Mouse (Mus musculus): ENCODE measurements around the gene Bcat1.

Gene Bcat1

DNA sequence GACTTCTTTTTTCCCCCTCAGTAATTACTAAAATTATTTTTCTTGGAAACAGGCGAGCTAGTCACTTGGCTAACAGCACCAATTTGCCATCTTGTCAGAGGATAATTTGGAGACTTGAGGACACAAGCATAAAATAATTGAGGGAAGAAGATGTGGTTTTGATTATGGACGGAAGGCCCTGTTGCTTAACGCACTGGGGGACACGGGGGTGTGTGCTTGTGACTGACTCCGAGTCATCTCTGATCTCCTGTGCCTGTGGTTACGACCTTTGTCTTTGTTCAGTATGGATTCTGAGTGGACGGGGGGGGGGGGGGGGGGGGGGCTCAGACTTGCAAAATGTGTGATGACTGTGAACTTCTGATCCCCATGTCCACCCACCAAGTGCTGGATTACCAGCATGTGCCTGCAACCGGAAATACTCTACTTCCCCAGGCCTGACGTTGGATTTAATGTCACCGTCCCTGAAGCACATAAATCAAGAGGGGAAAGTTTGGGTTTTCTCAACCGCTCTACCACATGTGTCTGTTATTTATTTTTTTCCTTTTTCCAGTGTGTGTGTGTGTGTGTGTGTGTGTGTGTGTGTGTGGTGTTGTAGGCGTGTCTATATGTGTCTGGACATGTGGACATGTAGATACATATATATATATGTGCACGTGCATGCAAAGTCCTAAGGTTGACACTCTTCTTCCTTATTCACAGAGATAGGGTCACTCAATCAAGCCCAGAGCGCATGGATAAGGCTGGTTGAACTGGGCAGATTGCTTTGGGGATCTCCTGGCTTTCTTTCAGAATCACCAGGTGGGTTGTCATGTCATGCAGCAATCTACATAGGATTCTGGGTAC lies 73.7 kb downstream of the Bcat1 start:
- DNase-seq, result no peak

- no peak for DNase-seq
Observed at GRCm38 (mm10) chr6:145001493-145001892, 74.5 kb downstream of the Bcat1 start.

DNA sequence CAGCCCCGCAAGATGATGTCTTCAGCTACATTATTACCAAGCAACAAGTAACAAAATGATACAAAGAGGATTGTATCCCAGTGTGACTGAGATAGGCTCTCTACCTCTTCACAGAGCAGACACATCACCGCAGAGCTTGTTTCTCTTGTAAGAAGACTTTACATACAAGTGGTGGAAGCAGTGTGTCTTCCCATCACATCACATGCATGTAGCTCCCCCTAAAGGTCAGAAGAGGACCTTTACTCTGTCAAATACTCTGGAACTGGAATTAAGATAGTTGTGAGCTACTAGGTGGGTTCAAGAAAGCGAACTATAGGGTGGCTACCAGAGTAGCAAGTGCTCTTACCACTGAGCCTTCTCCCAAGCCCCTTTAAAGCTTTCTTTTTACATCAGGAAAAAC lies 78.8 kb downstream of the Bcat1 start:
- DNase-seq, result no peak

GRCm38 (mm10) chr6:144992111-144992510 lies 83.9 kb downstream of the Bcat1 start:
- no peak for DNase-seq

DNA sequence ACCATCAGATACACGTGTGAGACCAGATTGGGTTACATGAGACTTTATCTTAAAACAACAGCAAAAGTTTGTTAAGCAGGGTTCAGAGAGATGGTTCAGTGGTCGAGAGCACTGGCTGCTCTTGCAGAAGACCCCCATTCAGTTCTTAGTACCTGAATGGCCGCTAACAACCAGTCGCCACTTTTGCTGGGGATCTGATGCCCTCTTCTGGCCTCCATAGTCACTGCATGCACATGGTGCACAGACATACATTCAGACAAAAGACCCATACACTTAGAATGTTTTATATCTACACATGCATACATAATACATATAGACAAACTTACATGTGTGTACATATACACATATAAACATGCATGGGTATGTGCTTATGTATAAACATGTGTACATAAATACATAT lies 86.8 kb downstream of the Bcat1 start:
- no peak for DNase-seq

DNA sequence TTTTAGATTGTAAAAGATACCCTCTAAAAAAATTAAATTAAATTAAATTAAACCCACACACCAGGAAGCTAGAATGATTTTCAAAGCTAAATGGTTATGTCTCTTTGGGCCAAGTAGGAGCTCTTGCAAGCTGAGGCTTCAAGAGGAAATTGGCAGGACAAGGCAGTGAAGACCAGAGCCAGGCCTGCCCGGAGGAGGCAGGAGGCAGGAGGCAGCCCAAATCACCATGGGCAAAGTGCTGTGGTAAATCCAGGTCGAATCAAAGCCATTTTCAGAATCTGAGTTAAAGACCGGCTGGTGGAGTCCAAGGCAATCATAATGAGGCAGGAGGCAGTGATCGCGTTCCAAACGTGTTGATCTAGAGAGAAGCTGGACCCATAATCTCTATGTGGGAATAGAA lies 88.3 kb downstream of the Bcat1 start:
- no peak for DNase-seq

DNA sequence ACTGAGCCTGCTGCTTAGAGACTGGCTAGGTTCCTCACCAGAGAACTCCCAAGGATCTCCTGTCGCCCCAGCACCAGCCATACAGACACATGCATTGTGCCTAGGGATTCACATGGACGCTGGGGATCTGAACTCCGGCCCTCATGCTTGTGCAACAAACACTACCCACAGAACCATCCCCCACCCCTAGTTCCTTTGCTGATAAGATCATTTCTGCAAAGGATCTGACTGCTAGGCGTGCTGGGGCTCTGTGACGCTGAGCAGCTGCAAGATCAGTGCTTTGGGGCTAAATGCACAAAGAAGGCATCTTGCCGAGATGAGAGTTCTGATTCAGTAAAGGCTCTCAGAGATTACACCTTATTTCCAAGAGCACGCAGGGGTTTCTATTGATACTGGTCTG lies 88.8 kb downstream of the Bcat1 start:
- DNase-seq, result no peak

GRCm38 (mm10) chr6:144984221-144984620 lies 91.8 kb downstream of the Bcat1 start:
- no peak for DNase-seq

DNA sequence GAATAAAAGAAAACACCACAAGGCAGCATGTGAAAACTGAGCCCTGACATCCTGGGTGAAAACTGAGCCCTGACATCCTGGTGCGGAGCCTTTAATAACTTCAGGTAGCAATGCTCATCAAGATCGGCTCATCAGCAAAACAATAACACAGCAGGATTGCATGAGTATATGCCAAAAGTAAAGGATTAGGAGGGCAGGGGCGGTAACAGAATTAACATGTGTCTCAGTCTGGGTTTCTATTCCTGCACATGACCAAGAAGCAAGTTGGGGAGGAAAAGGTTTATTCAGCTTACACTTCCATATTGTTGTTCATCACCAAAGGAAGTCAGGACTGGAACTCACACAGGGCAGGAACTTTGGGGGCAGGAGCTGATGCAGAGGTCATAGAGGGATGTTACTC lies 93.9 kb downstream of the Bcat1 start:
- no peak for DNase-seq

GRCm38 (mm10) chr6:144972351-144972750 lies 103.6 kb downstream of the Bcat1 start:
- no peak for DNase-seq

GRCm38 (mm10) chr6:144970900-144971299 lies 105.1 kb downstream of the Bcat1 start:
- DNase-seq, result no peak

DNA sequence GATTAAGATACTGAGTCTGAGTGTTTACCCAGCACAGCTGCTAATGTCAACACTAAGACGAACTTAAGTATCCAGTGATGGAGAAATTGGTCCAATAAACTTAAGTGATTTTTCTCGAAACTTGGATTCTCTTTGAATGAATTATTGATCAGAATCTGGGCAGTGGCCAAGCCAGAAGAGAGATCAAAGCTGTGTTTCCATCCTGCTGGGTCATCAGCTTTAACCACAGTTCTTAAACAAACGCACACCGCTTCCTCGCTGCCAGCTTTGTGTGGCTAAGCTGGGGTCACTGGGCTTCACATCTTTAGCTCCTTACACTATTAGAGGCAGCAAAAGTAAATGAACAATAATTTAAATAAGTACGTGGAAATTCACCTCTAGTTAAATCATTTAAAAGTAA lies 108.4 kb downstream of the Bcat1 start:
- no peak for DNase-seq

- DNase-seq, result no peak
Observed at GRCm38 (mm10) chr6:144964205-144964604, 111.8 kb downstream of the Bcat1 start.

- no peak for DNase-seq
Observed at GRCm38 (mm10) chr6:144963156-144963555, 112.8 kb downstream of the Bcat1 start.

DNA sequence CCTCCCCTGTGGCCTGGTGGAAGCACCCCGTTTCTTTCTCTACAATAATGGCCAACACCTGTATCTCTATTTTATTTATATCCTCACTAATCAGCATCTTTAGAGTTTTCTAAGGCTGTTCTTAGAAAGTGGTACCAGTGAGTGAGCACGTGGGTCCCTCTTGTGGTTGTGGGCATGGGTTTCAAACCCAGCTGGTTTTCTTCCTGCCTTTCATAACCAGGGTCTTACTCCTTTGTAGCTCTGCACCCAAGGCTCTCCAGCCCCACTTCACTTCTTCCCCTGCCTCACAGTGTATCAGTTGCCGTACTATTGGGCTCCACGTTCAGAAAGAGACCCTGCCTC lies 114.0 kb downstream of the Bcat1 start:
- no peak for DNase-seq

DNA sequence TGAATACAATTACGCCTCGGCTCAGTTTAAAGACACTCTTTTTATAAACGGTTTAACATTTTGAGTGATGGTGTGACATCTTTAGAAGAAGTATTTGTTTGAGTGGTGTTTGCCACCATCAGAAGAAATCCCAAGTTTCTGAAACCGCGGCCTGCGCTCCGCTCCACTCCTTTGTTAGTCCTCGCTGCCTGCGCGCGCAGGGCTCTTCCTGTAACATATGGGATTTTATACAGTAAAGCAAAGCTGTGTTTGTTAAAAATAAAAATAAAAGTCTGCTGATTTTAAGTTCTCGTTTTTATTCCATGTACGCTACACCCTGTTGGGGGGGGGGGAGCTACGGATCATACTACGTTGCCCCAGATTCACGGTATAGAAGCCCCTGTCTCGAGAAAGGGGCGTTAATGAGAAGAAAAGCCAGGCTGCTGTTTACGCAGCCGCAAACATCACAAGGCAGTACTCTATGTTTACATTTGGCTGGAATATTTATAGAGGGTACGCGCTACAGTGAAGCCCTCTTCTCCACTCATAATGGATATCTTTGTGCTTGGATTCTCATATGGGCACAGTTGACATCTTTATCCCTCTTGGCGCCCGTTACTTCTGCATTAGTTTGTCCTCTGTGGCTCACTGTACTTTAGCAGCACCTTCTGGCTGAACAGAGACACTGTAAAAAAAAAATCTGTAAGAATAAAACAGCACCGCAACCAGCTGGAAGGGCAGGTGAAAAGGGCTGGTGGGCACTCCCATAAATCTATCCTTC lies 114.6 kb downstream of the Bcat1 start:
- peak; percentile 47 for DNase-seq

DNA sequence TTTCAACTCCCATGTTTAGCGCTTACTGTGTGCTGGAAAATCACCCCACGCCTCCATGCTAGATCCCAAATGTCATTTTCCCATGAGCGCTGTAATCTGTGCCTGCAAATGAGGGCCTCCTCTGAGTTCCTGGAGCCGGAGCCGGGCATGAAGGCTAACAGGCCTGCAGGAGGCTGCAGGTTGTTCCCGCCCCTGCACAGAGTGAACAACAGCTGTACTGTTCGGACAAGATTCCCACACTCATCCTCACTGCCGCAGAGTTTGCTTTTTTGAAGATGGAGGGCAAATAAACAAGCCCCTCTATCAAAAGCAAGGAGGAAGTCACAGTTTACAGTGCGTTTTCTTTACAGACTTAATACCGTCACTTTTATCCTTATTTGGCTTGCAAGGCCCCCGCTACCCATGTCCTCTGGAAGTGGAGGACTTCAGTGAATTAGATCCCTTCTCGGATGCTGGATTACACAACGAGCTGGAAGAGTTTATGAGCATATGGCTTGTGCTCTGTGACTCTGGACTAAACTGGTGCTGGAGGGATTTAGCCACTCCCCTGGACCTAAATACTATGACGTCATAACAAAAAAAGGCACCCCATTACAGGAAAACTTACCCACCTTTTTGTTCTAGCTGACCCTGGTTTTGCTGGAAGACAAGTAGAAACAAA lies 120.0 kb downstream of the Bcat1 start:
- no peak for DNase-seq

DNA sequence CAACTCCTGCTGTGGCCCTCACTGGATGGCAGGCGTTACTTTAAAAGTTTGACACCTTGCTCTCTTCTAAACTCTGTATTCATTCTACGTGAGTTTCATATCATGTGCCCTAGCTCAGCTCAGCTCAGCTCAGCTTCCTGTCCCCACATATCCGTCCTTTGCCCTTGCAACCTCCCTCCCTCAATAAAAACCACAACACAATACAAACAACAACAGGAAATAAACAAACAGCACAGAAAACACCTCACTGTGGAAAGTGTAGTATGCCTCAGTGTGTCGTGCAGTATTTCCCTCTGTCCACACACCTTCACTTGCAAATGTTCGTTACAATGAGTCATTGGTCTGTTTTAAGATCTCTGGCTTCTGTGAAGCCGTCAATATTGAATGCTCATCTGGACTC lies 123.1 kb downstream of the Bcat1 start:
- DNase-seq, result no peak

- DNase-seq, result no peak
Observed at GRCm38 (mm10) chr6:144944435-144945365, 131.3 kb downstream of the Bcat1 start.

Measured in right cerebral cortex, postnatal 25 days (tissue).